Comparison of ENCODE assay signal across 9 mouse cellular contexts in the genomic region with DNA sequence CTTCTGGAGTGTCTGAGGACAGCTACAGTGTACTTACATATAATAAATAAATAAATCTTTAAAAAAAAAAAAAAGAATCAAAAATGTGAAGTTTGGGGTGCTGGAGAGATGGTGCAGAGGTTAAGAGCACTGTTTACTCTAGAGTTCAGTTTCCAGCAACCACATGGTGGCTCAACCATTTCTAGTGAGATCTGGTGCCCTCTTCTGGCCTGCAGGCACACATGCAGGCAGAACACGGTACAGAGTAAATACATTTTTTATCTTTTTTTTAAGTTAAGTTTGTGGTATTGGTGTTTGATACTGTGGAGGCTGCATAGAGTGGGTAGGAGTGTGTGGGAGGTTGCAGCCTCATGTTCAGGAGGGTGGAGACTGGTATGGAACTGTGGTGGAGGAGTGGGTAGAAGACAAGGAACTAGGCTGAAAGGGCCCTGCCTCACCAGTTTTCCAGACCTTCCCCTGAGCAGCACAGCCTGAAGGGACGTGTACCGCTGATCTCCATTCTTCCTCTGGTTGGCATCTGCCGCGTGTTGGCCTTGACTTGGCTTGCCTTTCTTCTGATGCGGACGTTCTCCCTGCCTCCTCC. TPM values are rescaled to one million over a fixed set of nuclear protein-coding genes. Genes with fewer than 3 reads are reported as not detected.
DNase-seq lines count a peak whose midpoint lies in the region; ATAC-seq lines count a peak whose summit lies in the region.
"Had no signal": no experiment of that assay in that cellular context is flagged by ENCODE, and none has a peak within 500 bp of the region (broad histone marks: within the 10 kb centered on the region; RNA-seq: fewer than 3 reads in every experiment).

No protein-coding gene starts in this region.

- no peak overlapping the region for H3K9ac ChIP-seq in forebrain, embryonic 14.5 days (ENCODE audit: low read length)
- no peak overlapping the region for H3K9ac ChIP-seq in forebrain, embryonic 13.5 days
- H3K9ac ChIP-seq in liver, embryonic 13.5 days: no peak overlapping the region

- ATAC-seq in forebrain, embryonic 14.5 days: no peak
- ATAC-seq in forebrain, embryonic 13.5 days: no peak
- peak; percentile 36; the same call in 1 of the 2 replicates for ATAC-seq in liver, embryonic 13.5 days (ENCODE audit: low read depth)

- H3K4me3 ChIP-seq in forebrain, embryonic 14.5 days (ENCODE audit: low read depth, low read length): no peak overlapping the region
- H3K4me3 ChIP-seq in forebrain, embryonic 13.5 days: no peak overlapping the region
- H3K4me3 ChIP-seq in liver, embryonic 13.5 days (replicated peaks): no peak overlapping the region
- H3K4me3 ChIP-seq in limb, embryonic 10.5 days: no peak overlapping the region
- H3K4me3 ChIP-seq: myocyte had no signal

- peak; percentile 27 for DNase-seq in forebrain, embryonic 14.5 days (ENCODE audit: low spot score)
- DNase-seq in 416B (ENCODE audit: low read depth) (peak; percentile 69), adipocyte (ENCODE audit: low spot score) (peak; percentile 23)
- DNase-seq in liver, embryonic 13.5 days: no peak
- peak; percentile 70 for DNase-seq in thymus, postnatal 4 days
- DNase-seq in cerebellum, adult 11 months: no peak
- no peak for DNase-seq in limb, embryonic 10.5 days (ENCODE audit: low spot score)

- peaks cover 85% of the 10 kb centered on the region for H3K36me3 ChIP-seq in forebrain, embryonic 14.5 days (ENCODE audit: control insufficient read depth, insufficient read depth, low read length)
- H3K36me3 ChIP-seq in forebrain, embryonic 13.5 days (ENCODE audit: poor library complexity, severe bottlenecking): peaks cover 91% of the 10 kb centered on the region
- H3K36me3 ChIP-seq in liver, embryonic 13.5 days: peaks cover 90% of the 10 kb centered on the region
- peaks cover 99% of the 10 kb centered on the region for H3K36me3 ChIP-seq in limb, embryonic 10.5 days

- H3K9me3 ChIP-seq in forebrain, embryonic 14.5 days (replicated peaks; ENCODE audit: control insufficient read depth, low read length): no peaks in the 10 kb centered on the region
- H3K9me3 ChIP-seq in forebrain, embryonic 13.5 days (replicated peaks): no peaks in the 10 kb centered on the region
- no peaks in the 10 kb centered on the region for H3K9me3 ChIP-seq in liver, embryonic 13.5 days (replicated peaks)
- no peaks in the 10 kb centered on the region for H3K9me3 ChIP-seq in limb, embryonic 10.5 days (replicated peaks)

- no peak overlapping the region for H3K27ac ChIP-seq in forebrain, embryonic 14.5 days (ENCODE audit: low read depth, low read length)
- no peak overlapping the region for H3K27ac ChIP-seq in forebrain, embryonic 13.5 days
- H3K27ac ChIP-seq in liver, embryonic 13.5 days: no peak overlapping the region
- no peak overlapping the region for H3K27ac ChIP-seq in limb, embryonic 10.5 days

- H3K4me1 ChIP-seq in forebrain, embryonic 14.5 days (ENCODE audit: control insufficient read depth, insufficient read depth, low read length): no peaks in the 10 kb centered on the region
- no peaks in the 10 kb centered on the region for H3K4me1 ChIP-seq in forebrain, embryonic 13.5 days
- no peaks in the 10 kb centered on the region for H3K4me1 ChIP-seq in liver, embryonic 13.5 days (replicated peaks)
- H3K4me1 ChIP-seq in limb, embryonic 10.5 days: no peaks in the 10 kb centered on the region

- 80% methylated on average over 7 of the region's 7 CpGs for WGBS in forebrain, embryonic 14.5 days
- 82% methylated on average over 6 of the region's 7 CpGs for WGBS in forebrain, embryonic 13.5 days
- 73% methylated on average over 7 of the region's 7 CpGs for WGBS in liver, embryonic 13.5 days (ENCODE audit: insufficient replicate concordance)
- WGBS in limb, embryonic 10.5 days: 89% methylated on average over 7 of the region's 7 CpGs

- no peak overlapping the region for H3K4me2 ChIP-seq in forebrain, embryonic 14.5 days (ENCODE audit: low read length)
- H3K4me2 ChIP-seq in forebrain, embryonic 13.5 days: no peak overlapping the region
- no peak overlapping the region for H3K4me2 ChIP-seq in liver, embryonic 13.5 days

- no peaks in the 10 kb centered on the region for H3K27me3 ChIP-seq in forebrain, embryonic 14.5 days (replicated peaks; ENCODE audit: control insufficient read depth, insufficient read depth, low read length)
- H3K27me3 ChIP-seq in forebrain, embryonic 13.5 days: no peaks in the 10 kb centered on the region
- no peaks in the 10 kb centered on the region for H3K27me3 ChIP-seq in liver, embryonic 13.5 days
- H3K27me3 ChIP-seq in limb, embryonic 10.5 days (ENCODE audit: low read depth, poor library complexity, severe bottlenecking): no peaks in the 10 kb centered on the region

RNA-seq across cellular contexts. Expression of gene Trpc2, which starts 6.1 kb away (rescaled TPM):
- polyA plus RNA-seq in forebrain, embryonic 14.5 days (2014; fragmentation: Nextera tagmentation; extraction: Ambion mirVana): not detected in 2 replicates
- not detected in 2 replicates for polyA plus RNA-seq in forebrain, embryonic 13.5 days (2015; fragmentation: Nextera tagmentation; extraction: Ambion mirVana)
- not detected in 2 replicates for polyA plus RNA-seq in liver, embryonic 13.5 days (2015; fragmentation: Nextera tagmentation; extraction: Ambion mirVana)
- polyA plus RNA-seq in limb, embryonic 10.5 days (2016; fragmentation: Nextera tagmentation; extraction: Ambion mirVana): not detected in 2 replicates
- polyA plus RNA-seq: myocyte had no signal

RNA-seq across cellular contexts. Expression of gene Xntrpc, which starts 11.3 kb away (rescaled TPM):
- 0.99 and 1.3 TPM in 2 replicates for polyA plus RNA-seq in forebrain, embryonic 14.5 days (2014; fragmentation: Nextera tagmentation; extraction: Ambion mirVana)
- 1.8 and 2.1 TPM in 2 replicates for polyA plus RNA-seq in forebrain, embryonic 13.5 days (2015; fragmentation: Nextera tagmentation; extraction: Ambion mirVana)
- 0.22 and 0.28 TPM in 2 replicates for polyA plus RNA-seq in liver, embryonic 13.5 days (2015; fragmentation: Nextera tagmentation; extraction: Ambion mirVana)
- polyA plus RNA-seq in limb, embryonic 10.5 days (2016; fragmentation: Nextera tagmentation; extraction: Ambion mirVana): 1.4 and 1.8 TPM in 2 replicates

RNA-seq across cellular contexts. Expression of gene Xndc1, which starts 11.5 kb away (rescaled TPM):
- polyA plus RNA-seq in forebrain, embryonic 14.5 days (2014; fragmentation: Nextera tagmentation; extraction: Ambion mirVana): 19.0 and 23.5 TPM in 2 replicates
- polyA plus RNA-seq in forebrain, embryonic 13.5 days (2015; fragmentation: Nextera tagmentation; extraction: Ambion mirVana): 46.3 and 47.3 TPM in 2 replicates
- 13.6 and 14.2 TPM in 2 replicates for polyA plus RNA-seq in liver, embryonic 13.5 days (2015; fragmentation: Nextera tagmentation; extraction: Ambion mirVana)
- polyA plus RNA-seq in limb, embryonic 10.5 days (2016; fragmentation: Nextera tagmentation; extraction: Ambion mirVana): 39.7 and 51.5 TPM in 2 replicates

RNA-seq across cellular contexts. Expression of gene Rnf121, which starts 11.5 kb away (rescaled TPM):
- polyA plus RNA-seq in forebrain, embryonic 14.5 days (2014; fragmentation: Nextera tagmentation; extraction: Ambion mirVana): 33.9 and 35.2 TPM in 2 replicates
- polyA plus RNA-seq in forebrain, embryonic 13.5 days (2015; fragmentation: Nextera tagmentation; extraction: Ambion mirVana): 30.7 TPM in 2 replicates
- polyA plus RNA-seq in liver, embryonic 13.5 days (2015; fragmentation: Nextera tagmentation; extraction: Ambion mirVana): 10.6 and 11.6 TPM in 2 replicates
- polyA plus RNA-seq in limb, embryonic 10.5 days (2016; fragmentation: Nextera tagmentation; extraction: Ambion mirVana): 29.3 and 31.0 TPM in 2 replicates

RNA-seq across cellular contexts. Expression of gene Art1, which starts 24.7 kb away (rescaled TPM):
- 0.30 and 0.56 TPM in 2 replicates for polyA plus RNA-seq in forebrain, embryonic 14.5 days (2014; fragmentation: Nextera tagmentation; extraction: Ambion mirVana)
- polyA plus RNA-seq in forebrain, embryonic 13.5 days (2015; fragmentation: Nextera tagmentation; extraction: Ambion mirVana): 0.23 and 0.53 TPM in 2 replicates
- polyA plus RNA-seq in liver, embryonic 13.5 days (2015; fragmentation: Nextera tagmentation; extraction: Ambion mirVana): 0.22 and 0.48 TPM in 2 replicates
- 0.50 and 0.85 TPM in 2 replicates for polyA plus RNA-seq in limb, embryonic 10.5 days (2016; fragmentation: Nextera tagmentation; extraction: Ambion mirVana)

Comparison
In these comparisons a context has a peak if more than half of its experiments do, and no peak if none do; other contexts are left out.
1. DNase-seq: peak in forebrain, embryonic 14.5 days (single experiment), 416B (single experiment), adipocyte (single experiment) and thymus, postnatal 4 days (single experiment); none in liver, embryonic 13.5 days (single experiment), cerebellum, adult 11 months (single experiment) and limb, embryonic 10.5 days (single experiment).